Mouse (Mus musculus) G1E (cell line): ENCODE data around the gene Impdh1.

ENCODE experiments used
- CTCF ChIP-seq: IDR thresholded peaks from 2 replicates; pipeline ENCODE4 v1.5.1; 2012; ENCODE audit warnings: low read depth, low read length, inconsistent platforms, mixed read lengths
- GATA1 ChIP-seq: IDR thresholded peaks from 2 replicates; pipeline ENCODE4 v1.6.1; 2012; ENCODE audit warnings: borderline replicate concordance, low read length, inconsistent platforms, mixed read lengths
- GATA2 ChIP-seq: IDR thresholded peaks from 2 replicates; pipeline ENCODE4 v1.6.1; 2012; ENCODE audit warnings: low read depth, low read length, inconsistent platforms, borderline replicate concordance
- POLR2AphosphoS5 ChIP-seq: IDR thresholded peaks from 2 replicates; pipeline ENCODE4 v1.6.1; 2012; ENCODE audit warnings: low read depth, low read length, inconsistent platforms; ENCODE audit not compliant: insufficient replicate concordance
- TAL1 ChIP-seq: conservative IDR thresholded peaks from 2 replicates; pipeline ENCODE4 v1.6.1; 2012; ENCODE audit warnings: low read depth, low read length, inconsistent platforms, mixed read lengths

DNA sequence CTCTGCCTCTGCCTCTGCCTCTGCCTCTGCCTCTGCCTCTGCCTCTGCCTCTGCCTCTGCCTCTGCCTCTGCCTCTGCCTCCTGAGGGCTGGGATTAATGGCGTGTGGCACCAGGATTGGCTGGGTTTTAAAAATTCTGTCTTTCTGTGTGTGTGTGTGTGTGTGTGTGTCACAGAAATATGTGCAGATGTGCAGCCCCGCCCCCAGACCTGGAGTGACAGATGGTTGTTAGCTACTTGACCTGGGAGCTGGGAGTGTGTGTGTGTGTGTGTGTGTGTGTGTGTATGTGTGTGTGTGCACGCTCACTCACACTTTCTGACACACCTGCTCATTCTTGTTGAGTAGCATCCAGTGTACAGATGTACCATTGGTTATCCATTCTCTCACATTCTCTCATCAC is 17.5 kb upstream of the Impdh1 start:
- TF ChIP-seq CTCF (no peak), GATA2 (no peak), GATA1 (no peak), TAL1 (no peak), POLR2AphosphoS5 (no peak)
